Mouse (Mus musculus) megakaryocyte progenitor cell, adult 5-6 weeks (primary cell): ENCODE data around the gene Tmem132e. TPM values are rescaled to one million over a fixed set of nuclear protein-coding genes. Genes with fewer than 3 reads are reported as not detected.
A peak's percentile ranks its signal among the peaks of the same experiment; 100 is the strongest.

Experiments
- ATAC-seq: replicated peaks from 2 replicates; pipeline ENCODE4 v1.8.0; 2016; ENCODE audit warnings: mild to moderate bottlenecking, moderate TSS enrichment, inconsistent platforms; ENCODE audit not compliant: poor library complexity
- total RNA-seq, 2 experiments: library from RNA; stranded (forward) in 1 of 2; stranded (reverse) in 1 of 2; fragments of 157-497, 149-512 nt in 1 of 2; fragments of 200-1000 nt in 1 of 2; gene quantifications; 2 replicates each; pipeline versions ENCODE4 v1.2.3 to v1.2.4; 2015 to 2017

Gene Tmem132e
- not detected in 2 replicates for total RNA-seq (2015)
- not detected in 2 replicates for total RNA-seq (2017)

DNA sequence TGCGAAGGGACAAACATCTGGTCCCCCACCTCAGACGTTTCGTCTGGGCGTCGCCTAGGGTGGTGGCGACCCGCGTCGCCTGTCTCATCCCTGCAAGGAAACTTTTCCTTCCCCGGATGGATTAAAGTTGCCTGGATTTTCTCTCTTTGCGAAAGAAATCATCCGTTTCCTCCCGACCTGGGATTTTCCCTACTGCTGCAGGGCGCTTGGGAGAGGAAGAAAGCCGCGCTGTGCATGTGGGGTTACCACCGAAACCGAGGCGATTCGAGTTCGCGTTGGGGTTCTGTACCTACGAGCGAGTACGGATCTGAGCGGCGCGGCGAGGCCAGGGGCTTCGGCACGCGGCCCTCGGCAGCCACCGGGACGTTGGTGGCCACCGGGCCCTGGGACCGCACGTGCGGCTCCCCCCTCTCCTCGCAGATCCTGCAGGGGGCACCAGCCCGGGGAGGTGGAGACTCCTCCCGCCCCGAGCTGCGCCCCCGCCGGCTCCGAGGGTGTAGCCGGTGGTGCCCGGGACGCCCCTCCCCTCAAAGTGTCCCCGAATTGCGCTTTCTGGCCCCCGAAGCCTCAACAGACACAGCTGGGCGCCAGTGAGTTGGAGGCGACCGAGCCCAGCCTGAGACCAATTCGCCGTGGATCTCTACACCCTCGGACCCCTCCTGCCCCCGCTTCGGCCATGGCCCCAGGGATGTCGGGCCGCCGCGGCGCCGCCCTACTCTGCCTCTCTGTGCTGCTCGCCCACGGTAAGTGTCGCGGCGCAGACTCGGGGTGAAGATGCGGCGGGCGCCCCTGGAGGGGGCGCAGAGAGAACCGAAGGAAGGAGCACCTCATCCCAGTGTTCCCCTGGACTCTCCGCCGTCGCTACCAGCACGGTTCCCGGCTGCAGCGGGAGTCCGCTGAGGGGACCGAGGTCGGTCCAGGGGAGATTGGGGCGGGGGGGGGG, at the start of gene Tmem132e:
TSS of gene Tmem132e (plus strand) at position 530 of the 943 bp plus-strand sequence.
- ATAC-seq, result no peak

DNA sequence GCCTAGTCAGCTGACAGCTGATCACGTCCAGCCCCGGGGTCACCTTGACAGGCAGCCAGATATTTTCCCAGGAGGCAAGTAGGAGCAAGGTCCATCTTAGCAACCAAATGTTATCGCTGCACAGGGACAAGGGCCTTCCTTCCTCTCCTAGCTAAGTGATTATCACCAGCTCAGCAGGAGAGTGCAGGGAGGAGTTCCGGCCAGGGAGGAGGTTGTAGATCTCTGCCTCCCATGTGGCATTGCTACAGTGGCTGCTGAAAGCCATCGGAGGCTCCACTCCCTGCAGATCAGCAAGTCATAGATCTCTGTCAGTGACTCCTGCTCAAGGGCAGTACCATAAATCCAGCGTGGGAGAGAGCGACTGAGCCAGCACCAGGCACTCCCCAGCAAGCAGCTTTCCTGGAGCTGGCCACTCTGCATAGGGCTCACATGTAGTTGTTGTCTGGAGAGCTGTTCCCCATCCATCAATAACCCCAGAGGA, 48.7 kb upstream of the Tmem132e start:
- peak; percentile 42 for ATAC-seq

DNA sequence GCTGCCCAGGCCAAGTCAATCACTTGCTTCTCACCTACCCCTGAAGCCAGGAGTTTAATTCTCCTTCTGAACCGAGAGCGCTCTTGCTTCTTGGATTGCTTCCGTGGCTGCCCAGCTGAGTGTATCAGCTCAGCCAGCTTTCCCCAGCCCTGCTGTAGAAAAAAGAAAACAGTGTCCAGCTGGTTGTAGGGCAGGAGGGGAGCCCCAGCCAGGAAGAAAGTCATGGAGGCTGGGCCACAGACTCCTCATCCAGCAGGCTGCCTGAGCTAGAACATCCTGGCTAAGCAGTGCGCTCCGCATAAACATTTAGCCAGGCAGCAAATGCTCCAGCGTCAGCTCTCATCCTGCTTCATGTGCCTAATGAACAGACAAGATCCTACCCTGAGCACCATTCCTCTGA, 48.3 kb upstream of the Tmem132e start:
- no peak for ATAC-seq

DNA sequence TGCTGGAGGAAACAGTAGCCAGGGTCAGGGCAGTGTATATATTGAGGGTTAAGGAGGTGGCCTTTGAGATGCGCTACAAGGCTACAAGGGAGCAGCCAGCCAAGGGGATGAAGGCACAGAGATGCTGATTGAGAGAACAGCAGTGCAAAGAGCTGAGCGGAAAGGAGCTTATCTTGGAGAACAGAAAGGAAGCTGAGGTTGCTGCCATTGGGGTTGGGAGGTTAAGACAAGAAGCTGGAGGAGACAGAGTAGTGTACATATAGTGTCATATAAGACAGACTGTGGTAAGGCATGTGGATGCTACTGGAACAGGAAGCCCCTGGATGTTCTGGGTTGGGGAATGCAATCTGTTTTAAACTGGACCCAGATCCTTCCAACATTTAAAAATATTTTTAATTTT, 47.8 kb upstream of the Tmem132e start:
- ATAC-seq, result peak; percentile 42

DNA sequence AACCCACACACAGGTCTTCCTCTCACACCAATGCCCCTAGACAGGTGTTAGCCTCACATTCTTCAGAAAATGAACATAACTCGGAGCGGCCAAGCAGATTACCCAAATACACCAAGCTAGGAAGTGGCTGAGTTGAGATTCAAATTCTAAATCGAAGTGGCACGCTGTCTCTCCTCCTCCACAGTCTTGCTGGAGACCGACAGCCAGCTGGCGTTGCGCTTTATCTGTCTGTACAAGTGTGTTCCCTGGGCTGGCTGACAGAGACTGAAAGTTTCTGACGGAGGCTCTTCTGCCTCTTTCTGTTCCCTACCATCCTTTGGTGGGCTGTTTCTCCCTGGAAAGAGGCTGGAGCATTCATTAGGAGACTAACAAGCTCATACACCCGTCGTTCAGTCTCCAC, 37.7 kb upstream of the Tmem132e start:
- no peak for ATAC-seq

DNA sequence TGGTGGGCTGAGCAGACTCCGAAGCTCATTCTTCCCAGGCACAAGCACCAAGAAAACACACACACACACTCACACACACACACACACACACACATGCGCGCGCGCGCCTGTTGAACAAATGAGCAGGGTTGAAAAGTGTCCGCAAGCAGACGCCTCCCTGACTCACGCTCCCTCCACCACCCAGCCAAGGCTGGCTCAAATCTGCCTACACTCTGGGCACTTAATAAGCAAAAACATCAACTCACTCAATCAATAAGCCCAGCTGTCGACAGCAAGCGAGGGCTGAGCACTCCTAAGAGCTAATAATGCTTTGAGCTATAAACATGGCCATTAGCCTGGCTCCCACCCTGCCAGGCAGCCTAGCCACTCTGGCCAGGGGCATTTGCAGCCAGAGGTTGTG, 18.5 kb upstream of the Tmem132e start:
- no peak for ATAC-seq

DNA sequence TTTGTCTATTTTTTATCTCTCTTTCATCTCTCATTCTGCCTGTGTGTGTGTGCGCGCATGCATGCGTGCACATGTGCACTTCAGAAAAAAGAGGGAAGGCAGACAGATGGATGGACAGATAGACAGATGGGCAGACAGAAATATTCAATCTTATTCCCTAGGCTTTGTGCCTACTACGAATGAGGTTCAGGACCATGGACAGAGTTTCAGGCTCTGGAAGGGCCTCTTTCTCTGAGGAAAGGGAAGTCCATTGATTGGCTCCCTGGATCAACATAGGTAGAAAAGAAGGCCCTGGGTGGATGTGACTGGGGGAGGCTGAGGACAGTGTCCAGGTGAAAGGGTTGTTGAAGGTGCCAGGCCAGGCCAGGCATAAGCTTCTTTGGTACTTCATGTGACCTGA, 17.1 kb upstream of the Tmem132e start:
- no peak for ATAC-seq

DNA sequence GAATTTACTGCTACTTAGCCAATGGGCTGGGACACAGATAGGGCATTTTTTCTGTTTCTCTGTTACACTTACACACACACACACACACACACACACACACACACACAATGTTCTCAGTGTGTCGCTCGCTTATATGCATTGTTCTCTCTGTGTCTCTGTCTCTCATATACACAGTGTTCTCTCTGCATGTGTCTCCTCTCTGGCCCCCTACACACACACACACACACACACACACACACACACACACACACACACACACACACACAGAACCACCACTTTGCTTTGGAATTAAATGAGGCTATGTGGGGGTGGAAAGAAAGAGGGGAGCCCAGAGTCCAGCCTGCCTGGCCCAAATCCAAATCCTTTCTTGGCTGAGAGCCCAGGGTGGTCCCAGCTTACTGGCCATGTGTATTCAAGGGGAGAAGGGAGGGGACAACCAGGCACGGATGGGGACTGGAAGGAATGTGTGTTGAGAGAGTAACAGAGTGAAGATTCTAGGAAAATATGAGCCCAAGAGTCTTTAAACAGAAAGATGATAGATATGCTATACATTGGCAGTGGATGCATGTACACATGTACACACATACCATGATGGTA, 8.0 kb upstream of the Tmem132e start:
- ATAC-seq, result no peak

DNA sequence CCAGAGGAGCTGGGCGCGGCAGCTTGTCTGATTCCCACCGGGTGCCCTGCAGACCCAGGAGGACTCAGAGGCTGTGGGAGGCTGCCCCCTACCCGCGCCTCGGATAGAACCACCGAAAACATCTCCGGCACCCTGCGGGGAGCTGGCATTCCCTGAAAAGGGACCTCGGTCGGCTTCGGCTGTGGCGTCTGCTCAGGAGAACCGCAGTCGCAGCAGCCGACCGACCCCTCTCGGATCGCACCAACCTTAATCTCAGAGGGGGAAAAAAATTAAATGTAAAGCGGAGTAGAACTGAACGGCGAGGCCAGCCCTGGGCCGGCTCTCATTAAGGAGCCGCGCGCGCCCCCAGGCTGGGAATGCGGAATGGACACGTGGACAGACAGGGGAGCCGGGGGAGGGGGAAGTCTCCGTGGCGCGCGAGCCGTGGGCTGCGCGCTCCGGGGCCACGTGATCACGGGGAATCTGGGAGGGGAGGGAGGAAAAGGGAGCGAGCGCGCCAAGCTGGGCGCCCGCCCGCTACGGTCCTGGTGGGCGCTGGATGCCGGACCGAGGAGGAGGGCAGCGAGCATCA, 1.6 kb upstream of the Tmem132e start:
- no peak for ATAC-seq

DNA sequence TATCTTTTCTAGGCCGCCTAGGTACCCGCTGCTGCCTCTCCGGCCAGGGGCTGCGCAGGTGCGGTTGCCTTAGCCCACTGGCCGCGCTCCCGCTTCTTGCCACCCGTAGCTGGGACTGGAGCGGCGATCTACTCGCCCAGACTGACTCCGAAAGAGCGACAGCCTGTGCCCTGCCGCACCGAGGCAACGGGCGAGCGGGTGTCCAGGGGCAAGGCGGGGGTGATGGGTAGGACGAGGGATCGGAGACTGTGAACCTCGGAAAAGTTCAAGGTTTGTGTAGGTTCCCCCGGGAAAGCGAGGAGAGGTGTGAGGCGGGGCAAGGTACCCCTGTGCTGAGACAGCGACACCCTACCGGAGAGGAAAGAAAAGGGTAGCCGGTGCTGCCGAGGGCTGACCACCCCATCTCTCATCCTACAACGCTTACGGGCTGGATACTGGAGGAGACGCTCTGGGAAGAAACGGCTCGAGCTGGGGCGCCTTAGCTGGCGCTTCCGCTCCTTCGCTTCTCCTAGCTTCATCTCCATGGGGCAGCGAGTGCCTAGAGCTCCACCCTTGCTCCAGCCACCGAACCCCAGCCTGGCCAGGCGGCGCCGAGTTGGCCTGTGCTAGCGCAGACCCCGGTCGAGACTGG, 874 bp upstream of the Tmem132e start:
- ATAC-seq, result no peak

DNA sequence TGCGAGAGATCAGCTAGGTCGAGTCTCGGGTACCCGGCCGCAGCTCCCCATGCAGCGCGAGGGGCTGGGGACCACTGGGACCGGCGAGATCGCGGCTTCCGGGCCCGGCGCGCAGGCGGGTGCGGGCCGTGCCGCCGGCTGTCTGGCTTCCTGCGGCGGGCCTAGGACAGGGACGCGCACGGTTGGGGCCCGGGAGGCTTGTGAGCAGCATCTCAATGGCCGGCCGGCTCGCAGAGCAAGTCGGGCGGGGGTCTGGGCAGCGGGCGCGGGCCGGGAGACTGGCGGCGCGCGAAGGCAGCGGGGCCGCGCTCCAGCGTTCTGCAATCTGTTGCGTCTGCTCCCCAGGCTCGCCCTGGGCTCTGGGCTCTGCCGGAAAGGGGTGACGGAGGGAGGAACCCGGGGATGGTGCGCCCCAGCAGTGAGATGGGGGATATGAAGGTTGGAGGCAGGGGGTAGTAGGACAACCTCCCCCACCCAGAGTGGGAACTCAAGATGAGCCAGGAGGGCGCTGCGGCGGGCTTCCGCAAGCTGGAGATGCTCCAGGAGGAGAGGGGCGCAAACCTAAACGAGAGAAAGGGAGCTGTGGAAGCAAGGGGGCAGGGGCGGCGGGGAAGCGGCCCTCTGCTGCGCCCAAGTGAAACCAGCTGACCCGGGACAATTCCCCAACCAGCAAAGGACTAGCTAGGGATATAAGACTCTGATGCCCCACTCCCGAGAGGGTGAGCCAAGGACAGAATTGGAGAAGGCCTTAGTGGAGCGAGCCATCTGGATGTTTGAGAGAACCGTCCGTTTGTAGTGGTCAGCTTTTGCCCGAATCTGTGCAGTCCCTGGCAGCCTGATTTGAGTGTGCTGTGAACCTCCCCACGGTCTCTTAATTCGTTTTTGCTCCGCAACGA, 944 bp downstream of the Tmem132e start:
- no peak for ATAC-seq

DNA sequence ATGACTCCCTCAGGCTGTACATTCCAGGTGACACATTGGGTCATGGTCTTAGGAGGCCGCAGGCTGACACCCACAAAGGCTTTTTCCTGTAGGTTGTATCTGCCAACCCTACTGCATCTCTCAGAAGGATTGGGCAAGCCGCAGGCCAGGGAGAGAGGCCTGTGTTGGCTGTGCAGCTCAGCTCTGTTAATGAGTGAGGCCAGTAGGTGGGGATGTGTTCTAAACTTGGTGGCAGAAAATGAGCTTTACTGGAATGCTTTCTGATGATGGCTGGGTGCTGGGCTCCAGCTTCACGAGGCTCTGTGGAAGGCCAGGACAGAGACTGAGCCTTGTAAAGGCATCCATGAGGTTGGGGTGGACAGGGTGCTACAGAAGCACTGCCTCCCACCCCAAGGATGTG, 3.6 kb downstream of the Tmem132e start:
- no peak for ATAC-seq

DNA sequence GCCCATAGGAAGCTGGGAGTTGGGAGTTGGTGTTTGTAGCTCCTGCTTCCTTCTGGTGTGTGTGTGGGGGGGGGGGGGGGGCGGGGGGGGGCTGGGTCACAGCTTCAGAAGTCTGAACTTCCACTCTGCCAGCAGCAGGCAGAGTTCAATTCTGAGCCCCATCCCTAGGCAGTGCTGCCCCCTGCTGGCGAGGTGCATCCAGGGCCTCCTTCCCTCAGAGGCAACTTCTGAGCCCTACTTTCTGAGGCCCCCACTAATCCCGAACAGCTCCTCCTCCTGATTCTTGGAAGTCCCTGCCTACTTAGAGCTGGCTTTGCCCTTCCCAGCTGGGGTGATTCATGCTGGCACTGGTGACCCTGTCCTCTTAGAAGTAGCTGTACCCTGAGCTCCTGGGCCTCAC, 10.9 kb downstream of the Tmem132e start:
- ATAC-seq, result no peak

DNA sequence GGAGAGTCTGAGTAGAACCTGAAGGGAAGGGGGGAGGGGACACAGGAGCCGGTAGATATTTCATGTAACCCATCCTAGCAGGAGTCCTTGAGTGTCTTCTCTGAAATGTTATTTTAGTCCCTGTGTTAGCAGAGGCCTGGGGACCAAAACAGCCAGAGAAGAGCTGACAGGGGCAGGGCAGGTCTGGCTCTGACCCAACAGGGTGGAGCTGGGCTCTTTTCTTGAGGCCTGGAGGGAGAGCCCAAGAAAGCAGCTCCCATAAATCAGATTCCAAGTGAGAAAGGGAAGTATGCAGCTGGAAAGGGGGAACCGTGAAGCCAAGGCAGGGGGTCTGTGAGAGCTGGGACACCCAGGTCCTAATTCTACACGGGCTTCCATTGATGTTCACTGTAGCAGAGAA, 16.9 kb downstream of the Tmem132e start:
- no peak for ATAC-seq

DNA sequence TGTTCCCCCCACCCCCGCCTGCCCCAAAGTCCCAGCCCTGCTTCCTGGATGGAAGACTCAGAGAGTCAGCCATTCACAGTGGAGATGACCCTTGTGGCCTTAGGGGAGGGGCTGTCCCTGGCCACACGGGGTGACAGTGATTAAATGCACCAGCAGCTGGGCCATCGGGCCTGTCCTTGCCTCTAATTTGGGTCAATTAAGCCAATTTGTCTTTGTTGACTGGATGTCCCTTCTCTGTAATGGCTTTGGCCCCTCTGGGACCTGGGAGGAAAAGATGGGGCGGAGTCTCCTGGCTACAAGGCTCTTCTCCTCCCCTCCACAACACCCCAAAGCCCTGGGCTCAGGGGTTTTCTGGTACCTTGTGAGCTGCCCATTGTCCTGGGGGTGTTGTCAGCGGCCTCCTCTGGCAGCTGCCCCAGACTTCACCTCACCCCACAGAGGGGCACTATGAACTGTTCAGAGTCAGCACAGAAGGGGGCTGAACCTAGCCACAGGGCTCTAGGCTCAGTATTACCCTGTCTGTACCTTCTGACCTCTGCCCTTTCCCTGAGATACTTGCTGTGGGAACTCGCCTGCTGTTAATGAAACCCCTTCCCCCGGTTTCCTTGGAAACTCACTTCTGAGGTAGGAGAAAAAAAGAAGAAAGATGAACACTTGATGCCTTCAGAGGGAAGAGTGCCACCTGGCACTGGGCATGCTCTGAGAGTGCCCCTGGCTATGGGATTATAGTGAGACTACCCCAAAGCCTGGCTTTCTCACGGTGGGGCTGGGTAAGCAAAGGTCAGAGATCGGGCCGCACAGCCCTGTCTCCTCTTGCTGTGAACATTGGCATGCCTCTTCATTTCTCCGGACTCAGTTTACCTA, 17.9 kb downstream of the Tmem132e start:
- no peak for ATAC-seq

DNA sequence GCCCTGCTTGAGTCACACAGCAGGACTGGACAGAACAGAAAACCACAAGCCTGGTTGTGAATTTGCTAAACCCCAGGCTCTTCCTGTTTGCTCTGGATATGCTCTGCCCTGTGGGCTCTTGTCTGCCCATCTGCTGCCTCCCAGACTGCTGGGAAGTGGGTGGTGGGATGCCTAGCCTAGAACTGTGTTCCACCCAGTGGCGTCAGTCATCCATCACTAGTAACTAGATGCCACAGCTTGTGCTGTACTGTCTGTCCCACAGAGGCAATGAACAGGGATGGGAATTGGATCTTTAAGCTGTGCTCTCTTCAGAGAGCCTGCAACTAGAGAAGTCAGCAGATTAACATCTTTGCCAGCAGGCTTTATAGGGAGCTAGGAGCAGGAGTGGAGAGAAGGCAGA, 23.8 kb downstream of the Tmem132e start:
- ATAC-seq, result no peak

DNA sequence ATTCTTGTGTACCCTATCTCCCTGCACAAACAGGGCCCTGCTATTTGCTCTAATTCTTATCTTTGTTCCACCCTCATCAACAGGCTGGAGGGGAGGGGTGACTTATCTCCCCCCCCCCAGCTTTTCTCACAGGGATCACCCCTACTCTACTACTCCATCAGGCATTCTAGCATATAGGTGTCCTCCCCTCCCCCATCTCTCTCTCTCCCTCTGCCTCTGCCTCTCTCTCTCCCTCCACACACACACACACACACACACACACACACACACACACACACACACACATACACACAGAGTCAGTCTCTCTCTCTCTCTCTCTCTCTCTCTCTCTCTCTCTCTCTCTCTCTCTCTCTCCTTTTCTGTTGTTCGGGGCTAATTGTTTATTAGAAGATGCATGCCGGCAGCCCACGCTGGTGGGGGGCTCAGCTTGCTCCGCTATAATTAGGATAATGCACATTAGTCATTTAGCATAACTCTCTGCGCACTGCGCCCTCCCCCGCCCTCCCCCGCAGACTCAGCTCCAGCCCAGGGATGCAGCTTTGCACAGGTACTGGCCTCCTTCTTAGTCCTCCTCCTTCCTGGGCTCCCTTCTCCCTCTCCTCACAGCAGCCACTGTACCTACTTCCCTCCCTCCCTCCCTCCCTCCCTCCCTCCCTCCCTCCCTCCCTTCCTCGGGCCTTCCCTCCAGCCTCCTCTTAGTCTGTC, 29.8 kb downstream of the Tmem132e start:
- no peak for ATAC-seq

DNA sequence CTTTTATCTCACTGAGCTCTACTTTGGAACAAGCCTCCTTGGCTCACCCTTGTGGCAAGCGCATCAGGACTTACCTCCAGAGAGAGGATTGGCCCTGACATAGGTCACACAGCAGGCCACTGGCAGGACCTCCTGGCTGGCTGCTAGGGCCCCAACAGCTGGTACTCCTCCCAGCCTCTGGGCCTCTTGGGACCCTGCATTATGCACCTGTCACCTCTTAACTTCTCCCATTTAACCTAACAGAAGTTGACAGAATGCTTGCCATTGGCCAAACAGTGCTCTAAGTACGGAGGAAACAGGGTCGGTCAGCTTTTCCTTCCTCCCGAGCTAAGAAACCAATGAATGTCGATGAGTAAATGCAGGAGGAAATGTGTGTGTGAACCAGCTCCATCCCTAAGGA, 33.2 kb downstream of the Tmem132e start:
- ATAC-seq, result no peak

DNA sequence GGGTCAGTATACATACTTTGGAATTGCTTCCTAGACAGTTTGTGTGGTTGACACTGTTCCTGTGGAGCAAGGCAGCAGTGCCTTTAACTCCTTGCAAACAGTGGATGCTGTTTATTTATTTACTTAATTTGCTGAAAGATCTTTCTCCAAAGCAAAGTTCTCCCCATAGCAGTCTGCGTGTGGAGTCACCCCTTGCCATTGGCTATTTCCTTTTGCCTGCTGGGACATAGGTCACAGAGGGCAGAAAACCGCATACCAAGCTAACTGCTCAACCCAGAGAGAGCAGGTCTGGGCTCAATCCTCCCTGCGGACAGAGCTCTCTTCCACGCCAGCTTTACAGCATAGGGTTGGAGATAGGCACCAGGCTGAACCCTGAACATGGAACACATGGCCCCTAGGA, 34.8 kb downstream of the Tmem132e start:
- ATAC-seq, result no peak
